Mouse (Mus musculus) neural tube, embryonic 14.5 days (tissue): ENCODE data around the gene Shpk. TPM values are rescaled to one million over a fixed set of nuclear protein-coding genes. Genes with fewer than 3 reads are reported as not detected.

ENCODE experiments used
- ATAC-seq: fragments of 200-750 bp; cut with Nextera tagmentation; 2 replicates; pipeline ENCODE4 v1.8.0; 2017; ENCODE audit warnings: low read depth, mild to moderate bottlenecking, moderate TSS enrichment, moderate library complexity
- H3K27ac ChIP-seq: fragments of 300-500 bp; sonication (generic); 2 replicates; pipeline ENCODE4 v1.5.1; 2014; ENCODE audit warnings: low read depth, mild to moderate bottlenecking, control low read depth, low read length, moderate library complexity, mixed read lengths
- H3K27me3 ChIP-seq: fragments of 300-500 bp; sonication (generic); 2 replicates; pipeline ENCODE4 v1.6.1; 2014; ENCODE audit warnings: low read length; ENCODE audit not compliant: control insufficient read depth, insufficient read depth
- H3K36me3 ChIP-seq: fragments of 300-500 bp; sonication (generic); 2 replicates; pipeline ENCODE4 v1.6.1; 2014; ENCODE audit warnings: low read length, mixed read lengths; ENCODE audit not compliant: control insufficient read depth, insufficient read depth
- H3K4me1 ChIP-seq: fragments of 300-500 bp; sonication (generic); 2 replicates; pipeline ENCODE4 v1.6.1; 2014; ENCODE audit warnings: low read length; ENCODE audit not compliant: control insufficient read depth, insufficient read depth
- H3K4me2 ChIP-seq: fragments of 300-500 bp; sonication (generic); 2 replicates; pipeline ENCODE4 v1.6.1; 2014; ENCODE audit warnings: mild to moderate bottlenecking, low read depth, low read length, control low read depth
- H3K4me3 ChIP-seq: fragments of 300-500 bp; sonication (generic); 2 replicates; pipeline ENCODE4 v1.5.1; 2014; ENCODE audit warnings: low read depth, low read length, control low read depth, mixed read lengths
- H3K9ac ChIP-seq: fragments of 300-500 bp; sonication (generic); replicated peaks from 2 replicates; pipeline ENCODE4 v1.6.1; 2014; ENCODE audit warnings: low read depth, mild to moderate bottlenecking, control low read depth, low read length, mixed read lengths
- H3K9me3 ChIP-seq: fragments of 300-500 bp; sonication (generic); 2 replicates; pipeline ENCODE4 v1.6.1; 2016; ENCODE audit warnings: low read length; ENCODE audit not compliant: control insufficient read depth
- WGBS: fragments of 180-500 bp; shearing (Covaris S2); extraction: QIAGEN DNeasy Blood & Tissue Kit; methylation state at CpG from one replicate; pipeline ENCODE4 v1.1.7; 2014; 5-methylcytosine and 5-hydroxymethylcytosine counted together
- polyA plus RNA-seq: library from polyadenylated mRNA; unstranded; fragments of >200 nt; fragmentation: Nextera tagmentation; extraction: Ambion mirVana; gene quantifications from 2 replicates; pipeline ENCODE4 v1.2.1, GENCODE M21; 2014

Shpk gene
- polyA plus RNA-seq, 1 experiment from 2014 or later, result 1.6 TPM

GRCm38 (mm10) chr11:73172186-73172585 lies 27.1 kb upstream of the Shpk start:
- ATAC-seq, result no peak
- Histone ChIP-seq H3K9me3 (no peaks in the 10 kb centered on the region), H3K4me3 (no peak overlapping the region), H3K4me1 (peaks cover 11% of the 10 kb centered on the region), H3K9ac (no peak overlapping the region), H3K4me2 (no peak overlapping the region), H3K27me3 (no peaks in the 10 kb centered on the region), H3K27ac (no peak overlapping the region), H3K36me3 (no peaks in the 10 kb centered on the region)
- WGBS, result 58% methylated on average over 5 of the region's 5 CpGs

DNA sequence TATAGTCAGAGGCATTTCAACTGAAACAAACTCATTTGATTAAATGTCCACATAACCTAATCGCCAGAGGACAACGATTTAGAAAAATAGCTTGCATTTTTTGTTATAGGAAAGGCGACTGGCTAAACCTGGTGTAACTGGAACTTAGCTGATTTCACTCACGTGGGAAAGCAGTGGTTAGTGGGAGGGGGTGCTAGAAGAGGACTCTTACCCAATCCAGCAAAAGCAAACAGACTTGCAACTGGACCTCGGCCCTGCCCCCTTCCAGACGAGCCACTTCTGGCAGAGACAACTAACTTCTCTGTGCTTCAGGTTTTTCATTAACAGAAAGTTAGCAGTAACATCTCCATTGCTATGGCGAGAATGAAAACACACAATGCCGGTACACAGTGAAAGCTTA lies 23.6 kb upstream of the Shpk start:
- H3K27me3 ChIP-seq, result no peaks in the 10 kb centered on the region
- H3K9me3 ChIP-seq, result no peaks in the 10 kb centered on the region
- ATAC-seq, result no peak
- WGBS, result 47% methylated on average over 8 of the region's 8 CpGs
- H3K4me2 ChIP-seq, result peak overlapping the region; percentile 79
- H3K36me3 ChIP-seq, result no peaks in the 10 kb centered on the region
- H3K4me1 ChIP-seq, result peaks cover 17% of the 10 kb centered on the region
- H3K9ac ChIP-seq, result no peak overlapping the region
- no peak overlapping the region for H3K27ac ChIP-seq
- peak overlapping the region; percentile 83 for H3K4me3 ChIP-seq

DNA sequence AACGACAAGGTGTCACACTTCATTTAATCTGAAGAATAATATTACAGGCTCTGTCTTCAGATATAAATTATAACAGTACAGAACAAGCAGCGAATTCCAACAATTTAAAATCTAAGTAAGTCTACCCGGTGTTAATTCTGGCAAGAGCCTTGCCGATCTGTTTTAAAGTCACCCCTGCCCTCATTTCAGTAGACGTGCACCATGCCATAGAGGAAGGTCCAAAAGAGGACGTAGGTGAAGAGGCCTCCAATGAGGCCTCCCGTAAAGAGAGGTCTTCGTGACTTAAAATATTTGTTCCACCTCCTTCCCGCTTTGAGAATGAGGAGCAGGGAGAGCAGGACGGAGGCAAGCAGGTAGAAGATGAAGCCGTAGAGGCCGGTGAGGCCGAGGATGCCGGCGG lies 23.1 kb upstream of the Shpk start:
- 2% methylated on average over 15 of the region's 15 CpGs for WGBS
- peak overlapping the region; percentile 87; the same call in 1 of the 2 replicates for H3K27ac ChIP-seq
- ATAC-seq, result no peak; the same call in 1 of the 2 replicates

GRCm38 (mm10) chr11:73176608-73177508 lies 22.4 kb upstream of the Shpk start, which contains the start of the genes Emc6 and Tax1bp3:
Gene Emc6, minus strand, starts transcription at chr11:73177037.
Gene Tax1bp3, plus strand, starts transcription at chr11:73177083.
- 0 out of 2 replicates have a peak, but pooled peaks cover under 1% of the 10 kb centered on the region for H3K36me3 ChIP-seq
- no peaks in the 10 kb centered on the region for H3K27me3 ChIP-seq
- peak within 1 kb of the TSS; percentile 88 for H3K9ac ChIP-seq
- peak within 1 kb of the TSS; percentile 83 for H3K4me3 ChIP-seq
- peak within 1 kb of the TSS; percentile 79 for H3K4me2 ChIP-seq
- H3K4me1 ChIP-seq, result peaks cover 17% of the 10 kb centered on the region
- H3K27ac ChIP-seq, result peak within 1 kb of the TSS; percentile 87
- WGBS, result under 1% methylated on average over 81 of the region's 81 CpGs
- H3K9me3 ChIP-seq, result no peaks in the 10 kb centered on the region
- peak; percentile 98 for ATAC-seq

More for the DNA sequence above, 23.1 kb upstream of the Shpk start:
- Histone ChIP-seq H3K4me1 (peaks cover 17% of the 10 kb centered on the region), H3K4me2 (peak overlapping the region; percentile 79), H3K9ac (peak overlapping the region; percentile 88), H3K9me3 (no peaks in the 10 kb centered on the region), H3K4me3 (peak overlapping the region; percentile 83), H3K36me3 (no peaks in the 10 kb centered on the region), H3K27me3 (no peaks in the 10 kb centered on the region)

DNA sequence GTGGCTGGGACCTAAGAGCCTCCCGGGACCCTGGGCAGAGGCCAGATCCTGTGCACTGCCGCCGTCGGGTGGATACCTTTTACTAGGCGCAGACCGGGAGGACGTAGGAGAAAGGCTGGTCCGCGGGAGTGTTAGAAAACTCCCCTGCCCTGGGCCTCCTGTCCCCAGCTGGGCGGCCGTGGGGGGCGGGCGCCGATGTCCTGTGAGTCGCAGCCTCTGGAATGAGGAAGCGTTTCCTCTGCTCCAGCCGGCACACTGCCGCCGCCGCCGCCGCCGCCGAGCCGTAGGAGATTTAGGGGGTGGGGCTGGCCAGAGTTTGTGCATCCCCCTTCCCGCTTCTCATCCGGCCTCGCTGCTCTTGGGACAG lies 21.8 kb upstream of the Shpk start:
- Histone ChIP-seq H3K4me1 (peaks cover 17% of the 10 kb centered on the region), H3K9ac (peak overlapping the region; percentile 88), H3K4me2 (peak overlapping the region; percentile 75), H3K9me3 (no peaks in the 10 kb centered on the region), H3K27me3 (no peaks in the 10 kb centered on the region), H3K36me3 (0 out of 2 replicates have a peak, but pooled peaks cover 3% of the 10 kb centered on the region), H3K4me3 (peak overlapping the region; percentile 83), H3K27ac (peak overlapping the region; percentile 87)
- WGBS, result 0% methylated on average over 28 of the region's 28 CpGs
- ATAC-seq, result peak; percentile 54

GRCm38 (mm10) chr11:73177895-73178294 lies 21.4 kb upstream of the Shpk start:
- H3K9ac ChIP-seq, result peak overlapping the region; percentile 88
- 2% methylated on average over 2 of the region's 2 CpGs for WGBS

DNA sequence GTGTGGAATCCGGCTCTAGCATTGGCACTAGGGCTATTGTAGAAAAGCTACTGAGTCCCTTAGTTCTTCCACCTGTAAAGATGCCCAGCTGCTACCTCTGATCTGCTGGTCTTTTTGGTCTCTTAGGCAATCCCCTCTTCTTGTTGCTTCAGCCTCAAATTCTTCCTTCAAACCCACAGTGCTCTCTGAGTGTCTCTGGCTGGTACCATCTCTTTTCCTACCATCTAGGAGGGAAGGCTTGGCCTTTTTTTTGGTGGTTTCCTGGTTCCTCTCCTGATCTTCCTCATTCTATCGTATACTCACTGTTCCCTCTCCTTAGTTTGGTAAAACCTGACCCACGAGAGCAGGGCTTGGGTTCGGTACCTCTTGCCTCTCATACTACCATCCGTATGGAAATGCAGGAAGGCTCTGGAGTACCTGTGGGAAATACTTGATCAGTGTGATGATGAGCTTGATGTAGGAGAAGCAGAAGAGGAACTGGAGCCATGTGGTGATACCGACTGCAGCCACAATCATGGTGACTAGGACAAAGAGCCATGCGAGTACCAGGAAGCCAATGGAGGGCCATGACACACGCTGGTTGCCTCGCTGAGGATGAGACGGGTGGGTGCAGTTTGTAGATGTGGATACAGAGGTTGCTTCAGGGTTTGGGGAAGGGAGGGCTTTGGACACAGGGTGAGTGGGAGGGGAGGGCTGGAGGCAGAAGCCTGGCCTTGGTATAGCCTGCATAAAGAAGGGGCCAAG lies 13.2 kb upstream of the Shpk start:
- no peaks in the 10 kb centered on the region for H3K4me1 ChIP-seq
- 95% methylated on average over 10 of the region's 10 CpGs for WGBS

More at GRCm38 (mm10) chr11:73177895-73178294, 21.4 kb upstream of the Shpk start:
- Histone ChIP-seq H3K9me3 (no peaks in the 10 kb centered on the region), H3K4me3 (peak overlapping the region; percentile 83), H3K36me3 (0 out of 2 replicates have a peak, but pooled peaks cover 3% of the 10 kb centered on the region), H3K27me3 (no peaks in the 10 kb centered on the region), H3K4me1 (peaks cover 17% of the 10 kb centered on the region), H3K27ac (peak overlapping the region; percentile 87), H3K4me2 (peak overlapping the region; percentile 75)
- ATAC-seq, result peak; percentile 1; the same call in 1 of the 2 replicates

GRCm38 (mm10) chr11:73187231-73187630 lies 12.0 kb upstream of the Shpk start:
- H3K9ac ChIP-seq, result no peak overlapping the region
- H3K27me3 ChIP-seq, result no peaks in the 10 kb centered on the region
- no peaks in the 10 kb centered on the region for H3K4me1 ChIP-seq
- ATAC-seq, result no peak
- no peak overlapping the region for H3K4me2 ChIP-seq
- H3K4me3 ChIP-seq, result no peak overlapping the region
- 90% methylated on average over 6 of the region's 6 CpGs for WGBS
- no peaks in the 10 kb centered on the region for H3K9me3 ChIP-seq
- H3K36me3 ChIP-seq, result peaks cover 40% of the 10 kb centered on the region
- H3K27ac ChIP-seq, result no peak overlapping the region

More for the DNA sequence above, 13.2 kb upstream of the Shpk start:
- peaks cover 33% of the 10 kb centered on the region for H3K36me3 ChIP-seq
- H3K27ac ChIP-seq, result no peak overlapping the region
- ATAC-seq, result no peak
- no peak overlapping the region for H3K9ac ChIP-seq
- H3K4me2 ChIP-seq, result no peak overlapping the region
- no peaks in the 10 kb centered on the region for H3K9me3 ChIP-seq
- no peak overlapping the region for H3K4me3 ChIP-seq
- H3K27me3 ChIP-seq, result no peaks in the 10 kb centered on the region
